Mouse (Mus musculus) gastrocnemius, postnatal 10 days (tissue): ENCODE data around the gene Olfr628. TPM values are rescaled to one million over a fixed set of nuclear protein-coding genes. Genes with fewer than 3 reads are reported as not detected.
"Not testable (repeated sequence)": the region's sequence is repeated elsewhere in the genome, so short reads cannot be mapped to it uniquely, and the experiment has no call there.

ENCODE experiments used
- DNase-seq: peaks from one replicate; pipeline ENCODE4 v3.0.0; 2021; ENCODE audit warnings: mixed read lengths
- long read RNA-seq, 2 experiments: library from polyadenylated mRNA; stranded (forward); transcript quantifications; one replicate each; pipeline ENCODE4 v2.0.0; 2021
- total RNA-seq, 2 experiments: library from RNA; stranded (reverse); gene quantifications; 2 replicates each; pipeline ENCODE4 v1.2.3; 2021

The Olfr628 gene
- total RNA-seq = not detected
- long read RNA-seq, experiment 1 = 0 reads
- long read RNA-seq, experiment 2 = 0 reads

DNA sequence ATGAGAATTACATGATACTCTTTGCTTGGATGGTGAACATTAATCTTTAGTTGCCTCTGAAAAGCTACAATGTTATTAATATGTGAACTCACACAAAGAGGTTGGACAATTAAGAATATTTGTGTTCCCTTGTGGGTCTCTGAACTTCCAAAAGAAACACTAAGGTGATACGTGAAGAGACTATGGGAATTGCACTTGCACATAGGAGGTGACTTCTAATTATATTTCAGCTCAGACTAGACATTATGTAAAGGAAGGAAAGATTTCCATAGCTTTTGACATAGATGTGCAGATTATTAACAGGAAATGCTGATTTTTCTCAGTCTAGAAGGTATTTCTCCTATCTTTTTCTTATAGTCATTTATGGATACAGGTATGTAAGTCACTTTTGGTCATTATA is at the start of gene Olfr628:
Gene Olfr628 (plus strand): TSS at position 301 of the 400 bp plus-strand sequence.
- DNase-seq = no peak

DNA sequence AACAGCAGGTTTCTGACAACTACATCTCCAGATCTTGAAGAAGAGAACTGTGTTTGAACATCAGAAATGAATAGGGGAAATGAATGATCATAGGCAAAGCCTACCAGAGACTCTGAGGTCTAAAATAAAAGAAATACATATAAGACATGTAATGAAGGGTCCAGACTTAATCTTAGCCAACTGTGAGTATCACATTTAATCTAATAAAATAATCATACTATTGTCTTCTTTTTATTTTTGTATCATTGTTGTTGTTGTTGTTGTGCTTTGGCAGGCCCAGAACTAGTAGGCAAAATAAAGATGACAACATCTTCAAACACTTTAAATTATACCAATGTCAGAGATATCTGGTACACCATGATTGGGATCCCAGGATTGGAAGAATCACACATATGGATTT is 47.8 kb upstream of the Olfr628 start, which contains the start of gene Olfr625-ps1:
Gene Olfr625-ps1 (plus strand): TSS at position 301 of the 400 bp plus-strand sequence.
- no peak for DNase-seq

DNA sequence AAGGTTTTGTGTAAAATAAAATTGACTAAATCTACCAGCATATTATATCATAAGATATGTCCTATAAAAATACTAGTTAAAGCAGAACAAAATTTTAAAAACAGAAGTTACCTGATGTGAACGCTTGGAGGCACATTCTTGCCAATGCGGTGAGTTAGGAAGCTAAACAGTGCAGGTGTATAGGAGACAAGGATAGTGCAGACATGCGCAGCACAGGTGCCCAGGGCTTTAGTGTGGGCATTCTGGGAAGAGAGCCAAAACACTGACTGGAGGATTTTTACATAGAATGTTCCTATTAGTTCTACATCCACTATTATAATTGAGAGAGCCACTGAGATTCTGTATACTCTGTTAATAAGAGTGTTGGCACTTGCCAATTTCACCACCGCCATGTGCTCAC is 30.7 kb upstream of the Olfr628 start:
- no peak for DNase-seq

DNA sequence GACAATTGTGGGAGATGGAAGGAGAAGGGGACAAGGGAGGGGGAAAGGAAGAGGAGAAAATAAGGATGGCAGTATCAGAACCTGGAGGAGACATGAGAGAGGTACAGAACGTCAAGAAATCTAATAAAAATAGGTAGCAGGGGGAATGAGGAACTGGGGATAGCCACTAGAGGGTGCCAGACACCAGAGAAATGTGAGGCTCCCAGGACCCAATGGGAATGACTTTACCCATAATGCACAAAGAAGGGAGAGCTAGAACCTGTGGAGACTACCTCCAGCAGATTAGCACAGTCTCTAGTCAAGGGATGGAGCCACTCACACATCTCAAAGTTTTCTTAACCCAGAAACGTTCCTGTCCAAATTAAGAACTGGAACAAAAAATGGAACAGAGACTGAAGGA is 18.1 kb upstream of the Olfr628 start:
- DNase-seq = no peak

DNA sequence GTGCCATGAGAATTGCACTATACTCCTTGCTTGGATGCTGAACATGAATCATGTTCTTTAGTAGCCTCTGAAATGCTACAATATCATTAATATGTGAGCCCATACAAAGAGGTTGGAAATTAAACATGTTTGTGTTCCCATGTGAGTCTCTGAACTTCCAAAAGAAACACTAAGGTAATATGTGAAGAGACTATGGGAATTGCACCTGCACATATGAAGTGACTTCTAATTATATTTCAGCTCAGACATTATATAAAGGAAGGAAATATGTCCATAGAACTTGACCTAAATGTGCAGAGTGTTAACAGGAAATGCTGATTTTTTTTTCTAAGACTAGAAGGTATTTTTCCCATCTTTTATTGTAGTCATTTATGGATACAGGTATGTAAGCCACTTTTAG is 15.8 kb upstream of the Olfr628 start, which contains the start of gene Olfr243:
Gene Olfr243 (plus strand): TSS at position 301 of the 400 bp plus-strand sequence.
- no peak for DNase-seq

DNA sequence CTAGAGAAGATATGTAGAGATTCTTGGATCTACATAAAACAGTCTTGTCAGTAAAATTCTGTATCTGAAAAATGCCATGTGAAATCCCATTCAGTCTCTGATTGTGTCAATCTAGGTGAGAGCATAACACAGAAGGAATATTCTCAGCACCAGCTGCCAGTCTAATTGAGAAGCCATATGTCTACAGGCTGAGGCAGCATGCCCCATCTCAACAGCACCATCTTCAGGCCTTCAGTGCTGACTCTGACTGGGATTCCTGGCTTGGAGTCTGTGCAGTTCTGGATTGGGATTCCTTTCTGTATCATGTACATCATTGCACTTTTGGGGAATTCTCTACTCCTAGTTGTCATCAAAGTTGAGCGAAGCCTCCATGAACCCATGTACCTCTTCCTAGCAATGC is 13.8 kb upstream of the Olfr628 start:
- not testable (repeated sequence) for DNase-seq

DNA sequence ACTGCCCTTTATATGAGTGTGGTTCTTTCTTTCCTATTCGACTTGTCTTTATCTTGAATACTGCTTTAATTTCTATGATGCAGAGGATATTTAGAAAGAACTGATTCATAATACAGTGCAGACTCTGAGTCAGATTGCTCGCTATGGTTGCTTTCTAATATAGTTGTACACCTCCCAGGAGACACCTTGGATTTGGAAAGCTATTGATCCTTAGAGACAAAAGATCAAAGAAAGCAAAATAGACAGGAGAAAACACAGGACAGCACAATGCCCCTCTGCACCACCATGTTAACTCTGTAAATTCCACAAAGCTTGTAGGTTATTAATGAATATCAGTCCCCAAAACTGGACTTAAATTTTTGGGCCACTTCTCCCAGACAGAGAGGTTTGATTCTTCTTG is 14.7 kb downstream of the Olfr628 start, which contains the start of gene Olfr629:
Gene Olfr629 (minus strand): TSS at position 101 of the 400 bp plus-strand sequence.
- DNase-seq = no peak

DNA sequence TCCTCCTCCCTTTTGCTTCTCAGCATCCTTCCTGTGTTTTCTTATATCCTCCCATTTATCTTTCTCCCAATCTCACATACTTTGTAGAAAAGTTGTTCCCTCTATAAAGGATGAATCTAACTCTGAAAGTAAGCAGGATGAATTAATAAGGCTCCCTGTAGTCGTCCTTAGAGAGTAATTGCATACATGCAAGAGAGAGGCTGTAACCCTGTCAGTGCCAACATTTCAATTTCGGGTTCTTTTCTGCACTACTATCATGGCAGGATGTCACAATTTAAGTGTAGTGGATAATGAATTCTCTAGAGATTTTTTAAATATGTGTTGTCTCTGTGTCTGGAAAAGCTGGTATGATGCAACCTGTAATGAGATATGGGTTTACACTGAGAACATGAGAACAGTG is 27.1 kb downstream of the Olfr628 start, which contains the start of gene Olfr630:
Gene Olfr630 (minus strand): TSS at position 101 of the 400 bp plus-strand sequence.
- DNase-seq = no peak

DNA sequence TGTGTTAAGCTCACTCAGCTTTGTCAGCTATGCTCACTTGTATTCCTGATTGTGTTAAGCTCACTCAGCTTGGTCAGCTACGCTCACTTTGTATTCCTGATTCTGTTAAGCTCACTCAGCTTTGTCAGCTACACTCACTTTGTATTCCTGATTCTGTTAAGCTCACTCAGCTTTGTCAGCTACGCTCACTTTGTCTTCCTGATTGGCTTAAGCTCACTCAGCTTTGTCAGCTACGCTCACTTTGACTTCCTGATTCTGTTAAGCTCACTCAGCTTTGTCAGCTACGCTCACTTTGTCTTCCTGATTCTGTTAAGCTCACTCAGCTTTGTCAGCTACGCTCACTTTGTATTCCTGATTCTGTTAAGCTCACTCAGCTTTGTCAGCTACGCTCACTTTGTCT is 32.0 kb downstream of the Olfr628 start:
- not testable (repeated sequence) for DNase-seq

DNA sequence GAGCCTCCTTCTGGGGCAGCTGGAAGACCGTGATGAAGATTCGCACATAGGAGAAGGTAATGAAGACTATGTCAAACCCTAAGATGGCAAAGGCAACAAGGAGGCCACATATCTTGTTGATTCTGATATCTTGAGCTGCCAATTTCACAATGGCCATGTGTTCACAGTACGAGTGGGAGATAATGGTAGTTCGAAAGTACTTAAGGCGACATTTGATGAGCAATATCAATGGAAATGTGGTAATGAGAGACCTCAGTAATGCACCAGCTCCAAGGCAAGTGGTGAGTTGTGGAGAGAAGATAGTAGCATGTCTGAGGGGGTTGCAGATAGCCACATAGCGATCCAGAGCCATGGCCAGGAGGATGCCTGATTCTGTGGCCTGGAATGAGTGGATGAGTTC is 37.5 kb downstream of the Olfr628 start:
- DNase-seq = not testable (repeated sequence)

DNA sequence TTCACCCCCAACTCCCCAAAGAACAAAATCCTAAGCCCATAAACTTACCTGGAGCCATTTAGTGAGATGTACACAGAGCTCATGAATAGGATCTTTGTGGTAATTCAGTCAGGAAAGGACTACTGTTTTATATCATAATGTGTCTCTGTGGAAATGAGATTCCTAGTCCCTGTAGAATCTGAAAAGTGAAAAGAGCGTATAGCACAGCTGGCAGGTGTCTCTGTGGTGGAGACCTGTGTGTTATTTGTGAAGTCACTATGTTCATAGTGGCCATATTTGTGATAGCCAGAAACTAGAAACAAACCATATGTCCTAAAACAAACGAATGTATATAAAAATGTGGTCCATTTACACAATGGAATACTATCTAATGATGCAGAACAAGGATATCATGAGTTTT is 41.3 kb downstream of the Olfr628 start, which contains the start of gene Olfr69:
Gene Olfr69 (minus strand): TSS at position 101 of the 400 bp plus-strand sequence.
- DNase-seq = no peak

DNA sequence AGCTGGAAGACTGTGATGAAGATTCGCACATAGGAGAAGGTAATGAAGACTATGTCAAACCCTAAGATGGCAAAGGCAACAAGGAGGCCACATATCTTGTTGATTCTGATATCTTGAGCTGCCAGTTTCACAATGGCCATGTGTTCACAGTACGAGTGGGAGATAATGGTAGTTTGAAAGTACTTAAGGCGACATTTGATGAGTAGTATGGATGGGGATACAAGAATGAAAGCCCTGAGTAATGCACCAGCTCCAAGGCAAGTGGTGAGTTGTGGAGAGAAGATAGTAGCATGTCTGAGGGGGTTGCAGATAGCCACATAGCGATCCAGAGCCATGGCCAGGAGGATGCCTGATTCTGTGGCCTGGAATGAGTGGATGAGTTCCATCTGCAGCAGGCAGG is 47.5 kb downstream of the Olfr628 start:
- not testable (repeated sequence) for DNase-seq

DNA sequence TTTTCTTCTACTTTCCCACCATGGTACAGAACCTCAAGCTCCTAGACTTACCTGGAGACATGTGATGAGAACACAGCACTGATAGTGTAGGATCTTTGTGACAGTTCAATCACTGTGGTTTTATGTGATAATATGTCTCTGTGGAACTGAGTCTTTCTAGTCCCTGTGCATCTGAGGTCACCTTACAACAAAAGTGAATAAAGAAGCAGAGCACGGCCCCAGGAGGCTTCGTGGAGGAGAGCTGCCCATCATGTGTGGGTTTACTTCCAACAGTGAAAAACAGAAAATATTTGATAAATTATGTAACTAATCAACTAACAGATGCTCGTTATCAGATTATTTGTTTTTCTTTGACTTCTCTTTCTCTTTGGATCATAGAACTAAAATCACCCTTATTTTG is 49.4 kb downstream of the Olfr628 start, which contains the start of gene Olfr68:
Gene Olfr68 (minus strand): TSS at position 101 of the 400 bp plus-strand sequence.
- DNase-seq = no peak

Other genes with a start within 250 kb of the Olfr628 start
- not detected for gene Olfr609, start 232.3 kb upstream of the Olfr628 start, total RNA-seq
- gene Olfr610, start 218.3 kb upstream of the Olfr628 start, total RNA-seq = not detected
- not detected for gene Olfr611, start 209.5 kb upstream of the Olfr628 start, total RNA-seq
- gene Olfr612, start 187.7 kb upstream of the Olfr628 start, total RNA-seq = not detected
- gene Olfr613, start 182.3 kb upstream of the Olfr628 start, total RNA-seq = not detected
- gene Olfr615, start 174.3 kb upstream of the Olfr628 start, total RNA-seq = not detected
- gene Olfr616, start 161.2 kb upstream of the Olfr628 start, total RNA-seq = not detected
- gene Olfr617, start 157.3 kb upstream of the Olfr628 start, total RNA-seq = not detected
- gene Olfr618, start 140.3 kb upstream of the Olfr628 start, total RNA-seq = not detected
- gene Olfr619, start 129.8 kb upstream of the Olfr628 start, total RNA-seq = not detected
- not detected for gene Olfr620, start 117.8 kb upstream of the Olfr628 start, total RNA-seq
- gene Olfr622, start 87.7 kb upstream of the Olfr628 start, total RNA-seq = not detected
- gene Olfr623, start 66.7 kb upstream of the Olfr628 start, total RNA-seq = not detected
- not detected for gene Olfr624, start 59.2 kb upstream of the Olfr628 start, total RNA-seq
- gene Olfr625-ps1, start 47.7 kb upstream of the Olfr628 start, total RNA-seq = not detected
- gene Olfr243, start 15.7 kb upstream of the Olfr628 start, total RNA-seq = not detected
- gene Olfr629, start 14.6 kb downstream of the Olfr628 start, total RNA-seq = not detected
- gene Olfr630, start 27.0 kb downstream of the Olfr628 start, total RNA-seq = not detected
- not detected for gene Olfr69, start 41.2 kb downstream of the Olfr628 start, total RNA-seq
- gene Olfr68, start 49.3 kb downstream of the Olfr628 start, total RNA-seq = not detected
- not detected for gene Olfr67, start 61.4 kb downstream of the Olfr628 start, total RNA-seq
- gene Hbb-bt, start 83.6 kb downstream of the Olfr628 start, total RNA-seq = 100 to 1,000 TPM; 105 to 167 TPM
- gene Hbb-bs, start 97.7 kb downstream of the Olfr628 start, total RNA-seq = 1,000 to 10,000 TPM in 1 of 2 experiments, 100 to 1,000 TPM in 1; 926 to 1,441 TPM
- gene Hbb-bh2, start 110.1 kb downstream of the Olfr628 start, total RNA-seq = not detected
- gene Hbb-bh1, start 112.8 kb downstream of the Olfr628 start, total RNA-seq = not detected
- gene Hbb-y, start 122.8 kb downstream of the Olfr628 start, total RNA-seq = not detected
- gene Olfr66, start 155.9 kb downstream of the Olfr628 start, total RNA-seq = not detected
- not detected for gene Olfr64, start 164.1 kb downstream of the Olfr628 start, total RNA-seq
- not detected for gene Olfr65, start 173.1 kb downstream of the Olfr628 start, total RNA-seq
- not detected for gene Olfr631, start 198.5 kb downstream of the Olfr628 start, total RNA-seq
- gene Olfr632, start 204.0 kb downstream of the Olfr628 start, total RNA-seq = not detected
- not detected for gene Olfr633, start 214.1 kb downstream of the Olfr628 start, total RNA-seq
- gene Olfr635, start 240.8 kb downstream of the Olfr628 start, total RNA-seq = not detected